Mouse (Mus musculus): Measurements from ENCODE around the gene Ptprr.

- TF ChIP-seq POLR2A (IDR thresholded peaks at IDR 0.05; ENCODE audit: low read depth, low read length) (no peak), CTCF (conservative IDR thresholded peaks at IDR 0.05; ENCODE audit: insufficient read depth, insufficient read length, low read depth, low read length) (no peak)
These were observed 99.0 kb downstream of the Ptprr start for GRCm38 (mm10) chr10:116117060-116117459.
